Mouse (Mus musculus) limb, embryonic 11.5 days (tissue): ENCODE results near the gene Ankrd36. TPM values are rescaled to one million over a fixed set of nuclear protein-coding genes. Genes with fewer than 3 reads are reported as not detected.
"Not testable (repeated sequence)": the region's sequence is repeated elsewhere in the genome, so short reads cannot be mapped to it uniquely, and the experiment has no call there.

Source experiments
- ATAC-seq: fragments of 200-750 bp; cut with Nextera tagmentation; 2 replicates; pipeline ENCODE4 v1.8.0; 2017; ENCODE audit warnings: low read depth; ENCODE audit not compliant: insufficient number of reproducible peaks, low FRiP score, low TSS enrichment
- DNase-seq: peaks from one replicate; pipeline ENCODE4 v3.0.0-alpha.2; 2015; ENCODE audit warnings: low spot score
- H3K27ac ChIP-seq: fragments of 300-500 bp; sonication (generic); replicated peaks from 2 replicates; pipeline ENCODE4 v1.5.1; 2014; ENCODE audit warnings: low read depth, mild to moderate bottlenecking, low read length
- H3K27me3 ChIP-seq: fragments of 300-500 bp; sonication (generic); 2 replicates; pipeline ENCODE4 v1.6.1; 2014; ENCODE audit warnings: mild to moderate bottlenecking, low read length, mixed read lengths; ENCODE audit not compliant: control insufficient read depth, insufficient read depth
- H3K36me3 ChIP-seq: fragments of 300-500 bp; sonication (generic); 2 replicates; pipeline ENCODE4 v1.6.1; 2014; ENCODE audit warnings: mild to moderate bottlenecking, low read length, moderate library complexity, mixed read lengths; ENCODE audit not compliant: control insufficient read depth, insufficient read depth
- H3K4me1 ChIP-seq: fragments of 300-500 bp; sonication (generic); 2 replicates; pipeline ENCODE4 v1.6.1; 2014; ENCODE audit warnings: low read length, mixed read lengths; ENCODE audit not compliant: control insufficient read depth, insufficient read depth
- H3K4me2 ChIP-seq: fragments of 300-500 bp; sonication (generic); 2 replicates; pipeline ENCODE4 v1.6.1; 2014; ENCODE audit warnings: low read depth, mild to moderate bottlenecking, moderate library complexity; ENCODE audit not compliant: severe bottlenecking
- H3K4me3 ChIP-seq: fragments of 300-500 bp; sonication (generic); 2 replicates; pipeline ENCODE4 v1.5.1; 2014; ENCODE audit warnings: low read depth, low read length
- H3K9ac ChIP-seq: fragments of 300-500 bp; sonication (generic); 2 replicates; pipeline ENCODE4 v1.6.1; 2014; ENCODE audit warnings: mild to moderate bottlenecking, low read length
- H3K9me3 ChIP-seq: fragments of 300-500 bp; sonication (generic); 2 replicates; pipeline ENCODE4 v1.6.1; 2016; ENCODE audit warnings: low read length; ENCODE audit not compliant: control insufficient read depth
- WGBS: fragments of 180-500 bp; shearing (Covaris S2); extraction: QIAGEN DNeasy Blood & Tissue Kit; methylation state at CpG from one replicate; pipeline ENCODE4 v1.1.7; 2014; 5-methylcytosine and 5-hydroxymethylcytosine counted together
- polyA plus RNA-seq: library from polyadenylated mRNA; unstranded; fragments of >200 nt; fragmentation: Nextera tagmentation; extraction: Ambion mirVana; gene quantifications from 2 replicates; pipeline ENCODE4 v1.2.1, GENCODE M21; 2014

Gene Ankrd36
- polyA plus RNA-seq, 1 experiment from 2014 or later: not detected

GRCm38 (mm10) chr11:5575046-5575445, 5.6 kb downstream of the Ankrd36 start:
- WGBS: 85% methylated on average over 6 of the region's 6 CpGs
- no peaks in the 10 kb centered on the region for H3K4me1 ChIP-seq
- H3K9ac ChIP-seq: no peak overlapping the region
- H3K27ac ChIP-seq: no peak overlapping the region
- H3K27me3 ChIP-seq: no peaks in the 10 kb centered on the region
- ATAC-seq (no peak), DNase-seq (no peak)
- no peak overlapping the region for H3K4me3 ChIP-seq
- no peaks in the 10 kb centered on the region for H3K36me3 ChIP-seq
- H3K9me3 ChIP-seq: no peaks in the 10 kb centered on the region
- H3K4me2 ChIP-seq: no peak overlapping the region

GRCm38 (mm10) chr11:5592336-5592735, 22.9 kb downstream of the Ankrd36 start:
- no peaks in the 10 kb centered on the region for H3K27me3 ChIP-seq
- no peak overlapping the region for H3K27ac ChIP-seq
- ATAC-seq: no peak
- no peak overlapping the region for H3K4me3 ChIP-seq
- DNase-seq: no peak
- H3K36me3 ChIP-seq: no peaks in the 10 kb centered on the region
- H3K4me1 ChIP-seq: no peaks in the 10 kb centered on the region
- no peak overlapping the region for H3K9ac ChIP-seq
- no peak overlapping the region for H3K4me2 ChIP-seq
- WGBS: 75% methylated on average over 6 of the region's 6 CpGs
- no peaks in the 10 kb centered on the region for H3K9me3 ChIP-seq

- Histone ChIP-seq H3K27ac (no peak overlapping the region), H3K4me2 (no peak overlapping the region), H3K4me3 (no peak overlapping the region), H3K4me1 (no peaks in the 10 kb centered on the region), H3K9ac (no peak overlapping the region), H3K9me3 (no peaks in the 10 kb centered on the region), H3K36me3 (no peaks in the 10 kb centered on the region), H3K27me3 (no peaks in the 10 kb centered on the region)
- DNase-seq (no peak), ATAC-seq (no peak)
- 86% methylated on average over 4 of the region's 4 CpGs for WGBS
These were observed 25.9 kb downstream of the Ankrd36 start for GRCm38 (mm10) chr11:5595381-5595791.

- DNase-seq: no peak
- no peak for ATAC-seq
- no peaks in the 10 kb centered on the region for H3K36me3 ChIP-seq
- no peak overlapping the region for H3K9ac ChIP-seq
- no peak overlapping the region for H3K4me2 ChIP-seq
- H3K27me3 ChIP-seq: no peaks in the 10 kb centered on the region
- H3K4me1 ChIP-seq: no peaks in the 10 kb centered on the region
- no peaks in the 10 kb centered on the region for H3K9me3 ChIP-seq
- WGBS: 91% methylated on average over 5 of the region's 5 CpGs
- no peak overlapping the region for H3K27ac ChIP-seq
- no peak overlapping the region for H3K4me3 ChIP-seq
These were observed 26.3 kb downstream of the Ankrd36 start for GRCm38 (mm10) chr11:5595792-5596191.

- Histone ChIP-seq H3K27me3 (no peaks in the 10 kb centered on the region), H3K36me3 (no peaks in the 10 kb centered on the region), H3K4me3 (no peak overlapping the region), H3K9me3 (no peaks in the 10 kb centered on the region), H3K9ac (no peak overlapping the region), H3K4me2 (no peak overlapping the region), H3K4me1 (no peaks in the 10 kb centered on the region), H3K27ac (no peak overlapping the region)
- DNase-seq (no peak), ATAC-seq (no peak)
- WGBS: 82% methylated on average over 6 of the region's 6 CpGs
These were observed 27.3 kb downstream of the Ankrd36 start for GRCm38 (mm10) chr11:5596756-5597155.

GRCm38 (mm10) chr11:5605421-5605820, 35.9 kb downstream of the Ankrd36 start:
- H3K36me3 ChIP-seq: no peaks in the 10 kb centered on the region

GRCm38 (mm10) chr11:5611918-5612317, 42.4 kb downstream of the Ankrd36 start:
- not testable (repeated sequence) for DNase-seq, H3K4me3 ChIP-seq, H3K9me3 ChIP-seq, H3K9ac ChIP-seq, ATAC-seq, H3K4me1 ChIP-seq, H3K36me3 ChIP-seq, H3K27me3 ChIP-seq, H3K27ac ChIP-seq, H3K4me2 ChIP-seq
- WGBS: 84% methylated on average over 1 of the region's 1 CpGs

More at GRCm38 (mm10) chr11:5605421-5605820, 35.9 kb downstream of the Ankrd36 start:
- Histone ChIP-seq H3K27ac (no peak overlapping the region), H3K9ac (no peak overlapping the region), H3K4me2 (no peak overlapping the region), H3K4me3 (no peak overlapping the region), H3K4me1 (no peaks in the 10 kb centered on the region), H3K27me3 (no peaks in the 10 kb centered on the region), H3K9me3 (no peaks in the 10 kb centered on the region; the same call in 1 of the 2 replicates)
- WGBS: 73% methylated on average over 3 of the region's 3 CpGs
- ATAC-seq (no peak), DNase-seq (no peak)

- Histone ChIP-seq H3K36me3 (no peaks in the 10 kb centered on the region), H3K4me2 (no peak overlapping the region), H3K27ac (no peak overlapping the region), H3K27me3 (no peaks in the 10 kb centered on the region), H3K4me1 (no peaks in the 10 kb centered on the region), H3K4me3 (no peak overlapping the region), H3K9ac (no peak overlapping the region), H3K9me3 (no peaks in the 10 kb centered on the region; the same call in 1 of the 2 replicates)
- DNase-seq: no peak
- WGBS: 92% methylated on average over 3 of the region's 3 CpGs
- no peak for ATAC-seq
These were observed 45.0 kb downstream of the Ankrd36 start for GRCm38 (mm10) chr11:5614453-5614852.

- Histone ChIP-seq H3K27me3 (no peaks in the 10 kb centered on the region), H3K36me3 (no peaks in the 10 kb centered on the region), H3K4me3 (no peak overlapping the region), H3K9ac (no peak overlapping the region), H3K9me3 (no peaks in the 10 kb centered on the region), H3K27ac (no peak overlapping the region), H3K4me2 (no peak overlapping the region), H3K4me1 (no peaks in the 10 kb centered on the region)
- no peak for DNase-seq
- no peak for ATAC-seq
- 82% methylated on average over 4 of the region's 4 CpGs for WGBS
These were observed 55.6 kb downstream of the Ankrd36 start for GRCm38 (mm10) chr11:5625101-5625500.
